Mouse (Mus musculus) forebrain, postnatal 0 days (tissue): Measurements from ENCODE around the gene Gm9970. TPM values are rescaled to one million over a fixed set of nuclear protein-coding genes. Genes with fewer than 3 reads are reported as not detected.

Experiments
- ATAC-seq: fragments of 200-750 bp; cut with Nextera tagmentation; 2 replicates; pipeline ENCODE4 v1.8.0; 2017; ENCODE audit warnings: mild to moderate bottlenecking, moderate library complexity
- DNase-seq: peaks from one replicate; pipeline ENCODE4 v3.0.0-alpha.2; 2015
- H3K27ac ChIP-seq: fragments of 300-500 bp; sonication (generic); 2 replicates; pipeline ENCODE4 v1.5.1; 2014; ENCODE audit warnings: low read depth, mild to moderate bottlenecking, antibody characterized with exemption, low read length, moderate library complexity, mixed read lengths
- H3K27me3 ChIP-seq: fragments of 300-500 bp; sonication (generic); 2 replicates; pipeline ENCODE4 v1.6.1; 2014; ENCODE audit warnings: mild to moderate bottlenecking, low read length, mixed read lengths; ENCODE audit not compliant: insufficient read depth
- H3K36me3 ChIP-seq: fragments of 300-500 bp; sonication (generic); 2 replicates; pipeline ENCODE4 v1.6.1; 2014; ENCODE audit warnings: mild to moderate bottlenecking, moderate library complexity; ENCODE audit not compliant: insufficient read depth
- H3K4me1 ChIP-seq: fragments of 300-500 bp; sonication (generic); 2 replicates; pipeline ENCODE4 v1.6.1; 2014; ENCODE audit warnings: antibody characterized with exemption; ENCODE audit not compliant: insufficient read depth
- H3K4me2 ChIP-seq: fragments of 300-500 bp; sonication (generic); 2 replicates; pipeline ENCODE4 v1.6.1; 2014; ENCODE audit warnings: low read depth, mild to moderate bottlenecking, moderate library complexity
- H3K4me3 ChIP-seq: fragments of 300-500 bp; sonication (generic); 2 replicates; pipeline ENCODE4 v1.5.1; 2014; ENCODE audit warnings: low read depth, low read length, mixed read lengths
- H3K9ac ChIP-seq: fragments of 300-500 bp; sonication (generic); 2 replicates; pipeline ENCODE4 v1.6.1; 2014; ENCODE audit warnings: mild to moderate bottlenecking
- H3K9me3 ChIP-seq: fragments of 300-500 bp; sonication (generic); 2 replicates; pipeline ENCODE4 v1.6.1; 2016; ENCODE audit warnings: low read length
- CTCF ChIP-seq: sonication (generic); IDR thresholded peaks from 2 replicates; pipeline ENCODE4 v1.5.1; 2016; ENCODE audit warnings: antibody characterized with exemption, control low read depth, low read depth
- WGBS: fragments of 180-500 bp; shearing (Covaris S2); extraction: QIAGEN DNeasy Blood & Tissue Kit; methylation state at CpG from one replicate; pipeline ENCODE4 v1.1.7; 2014; 5-methylcytosine and 5-hydroxymethylcytosine counted together
- polyA plus RNA-seq: library from polyadenylated mRNA; unstranded; fragments of >200 nt; fragmentation: Nextera tagmentation; extraction: Ambion mirVana; gene quantifications from 2 replicates; pipeline ENCODE4 v1.2.1, GENCODE M21; 2015
- total RNA-seq: library from RNA; depleted of rRNA; stranded (reverse); fragments of >200 nt; gene quantifications from 2 replicates; pipeline ENCODE4 v1.2.3, GENCODE M21; 2014; rRNA removed

Gene Gm9970
- 0.62 and 0.92 TPM in 2 replicates for total RNA-seq
- 0.29 and 0.51 TPM in 2 replicates for polyA plus RNA-seq

GRCm38 (mm10) chr5:31240637-31241521 is at the start of gene Gm9970, which contains the start of gene Nrbp1:
Gene Gm9970 (minus strand): TSS chr5:31241232.
Gene Nrbp1 (plus strand): TSS chr5:31240864.
- peaks cover 22% of the 10 kb centered on the region for H3K36me3 ChIP-seq
- no peaks in the 10 kb centered on the region for H3K9me3 ChIP-seq
- ATAC-seq (peak; percentile 99), DNase-seq (peak; percentile 96)
- under 1% methylated on average over 84 of the region's 103 CpGs for WGBS
- H3K27ac ChIP-seq, result peak within 1 kb of the TSS; percentile 93
- 0 out of 2 replicates have a peak, but pooled peaks have one; percentile 11 for TF ChIP-seq CTCF
- peak within 1 kb of the TSS; percentile 90 for H3K9ac ChIP-seq
- peak within 1 kb of the TSS; percentile 97 for H3K4me3 ChIP-seq
- H3K4me2 ChIP-seq, result peak within 1 kb of the TSS; percentile 76
- H3K27me3 ChIP-seq, result no peaks in the 10 kb centered on the region
- peaks cover 7% of the 10 kb centered on the region; the same call in 1 of the 2 replicates for H3K4me1 ChIP-seq

GRCm38 (mm10) chr5:31289626-31290230 is 48.7 kb upstream of the Gm9970 start:
- ATAC-seq (no peak), DNase-seq (no peak)
- WGBS, result 87% methylated on average over 3 of the region's 3 CpGs
- no peak for TF ChIP-seq CTCF
- H3K4me2 ChIP-seq, result peak overlapping the region; percentile 78
- no peaks in the 10 kb centered on the region for H3K9me3 ChIP-seq
- no peak overlapping the region for H3K27ac ChIP-seq
- H3K4me1 ChIP-seq, result 0 out of 2 replicates have a peak, but pooled peaks cover 9% of the 10 kb centered on the region
- H3K4me3 ChIP-seq, result no peak overlapping the region
- no peak overlapping the region for H3K9ac ChIP-seq
- peaks cover 29% of the 10 kb centered on the region for H3K36me3 ChIP-seq
- no peaks in the 10 kb centered on the region for H3K27me3 ChIP-seq

DNA sequence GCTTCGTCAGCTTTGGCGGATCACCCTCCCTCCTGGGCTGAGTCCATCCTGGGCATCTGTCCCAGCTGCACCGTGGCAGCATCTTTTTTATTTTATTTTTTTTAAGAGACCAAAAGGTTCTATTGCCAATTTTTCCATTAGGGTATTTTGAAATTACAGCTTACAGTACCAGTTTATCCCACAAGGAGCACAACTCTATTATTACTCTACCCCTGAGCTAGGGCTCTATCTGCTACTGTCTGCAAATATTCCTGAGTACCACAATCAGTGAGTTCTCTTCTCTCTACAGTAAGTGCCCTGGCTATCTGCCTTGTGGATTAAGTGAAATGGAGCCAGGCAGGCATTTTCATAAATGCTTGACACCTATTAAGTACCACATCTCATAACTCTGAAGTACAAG is 47.6 kb upstream of the Gm9970 start:
- H3K9ac ChIP-seq, result no peak overlapping the region
- TF ChIP-seq CTCF, result no peak

DNA sequence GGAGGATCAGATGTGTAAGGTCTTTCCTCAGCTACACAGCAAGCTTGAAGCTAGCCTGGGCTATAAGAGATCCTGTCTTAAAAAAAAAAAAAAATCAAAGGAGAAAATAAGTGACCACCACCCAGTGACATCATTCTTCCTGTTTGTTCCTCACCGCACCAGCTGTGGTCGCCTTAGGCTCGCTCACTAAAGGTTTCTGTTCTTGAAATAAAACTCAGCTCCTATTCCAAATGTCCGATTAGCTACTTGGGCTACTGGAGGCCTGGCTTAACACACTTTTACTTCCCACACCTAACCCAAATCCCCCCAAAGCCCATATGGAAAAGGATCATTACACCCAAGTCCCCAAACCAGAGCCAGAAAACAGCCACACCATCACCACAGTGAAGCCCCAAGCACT is 47.2 kb upstream of the Gm9970 start:
- Histone ChIP-seq H3K4me2 (no peak overlapping the region), H3K4me1 (0 out of 2 replicates have a peak, but pooled peaks cover 4% of the 10 kb centered on the region), H3K36me3 (peaks cover 36% of the 10 kb centered on the region), H3K27ac (no peak overlapping the region), H3K9ac (no peak overlapping the region), H3K4me3 (no peak overlapping the region), H3K27me3 (no peaks in the 10 kb centered on the region), H3K9me3 (no peaks in the 10 kb centered on the region)
- ATAC-seq (no peak), DNase-seq (no peak)
- no peak for TF ChIP-seq CTCF
- 83% methylated on average over 4 of the region's 4 CpGs for WGBS

More for the DNA sequence above, 47.6 kb upstream of the Gm9970 start:
- DNase-seq (no peak), ATAC-seq (no peak)
- no peak overlapping the region for H3K4me2 ChIP-seq
- H3K36me3 ChIP-seq, result peaks cover 34% of the 10 kb centered on the region
- H3K4me1 ChIP-seq, result 0 out of 2 replicates have a peak, but pooled peaks cover 4% of the 10 kb centered on the region
- H3K9me3 ChIP-seq, result no peaks in the 10 kb centered on the region
- WGBS, result 59% methylated on average over 3 of the region's 3 CpGs
- H3K27ac ChIP-seq, result no peak overlapping the region
- no peaks in the 10 kb centered on the region for H3K27me3 ChIP-seq
- no peak overlapping the region for H3K4me3 ChIP-seq

DNA sequence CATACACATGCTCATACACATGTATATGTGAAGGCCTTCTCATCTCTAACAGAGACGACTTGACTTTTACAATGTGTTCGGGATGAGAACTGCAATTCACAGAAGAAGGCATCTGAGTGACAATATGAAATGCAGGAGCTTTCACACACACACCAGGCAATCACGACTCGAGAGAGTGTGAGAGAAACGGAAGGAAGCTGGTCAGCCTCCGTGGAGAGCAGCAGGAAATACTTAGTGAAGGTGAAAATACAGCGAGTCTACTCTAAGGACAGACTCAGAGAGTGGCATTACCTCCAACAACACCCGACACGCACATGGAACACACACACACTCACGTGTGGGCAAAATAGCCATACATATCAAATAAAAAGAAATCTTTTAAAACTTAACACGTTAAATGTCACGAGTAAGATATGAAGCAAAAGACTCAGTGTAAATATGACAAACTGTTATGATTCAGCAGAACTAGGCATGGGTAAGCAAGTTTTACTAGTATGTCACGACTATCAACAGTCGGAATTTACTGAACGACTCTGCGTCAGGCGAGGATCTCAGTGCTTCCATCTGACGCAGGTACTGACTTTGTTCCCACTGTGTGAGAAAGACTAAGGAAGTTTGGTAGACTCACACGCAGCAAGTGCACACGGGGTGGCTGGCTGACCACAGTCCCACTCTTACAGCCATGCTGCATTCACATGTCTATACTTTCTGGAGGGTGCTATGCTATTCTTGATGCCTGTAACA is 38.4 kb upstream of the Gm9970 start:
- H3K9ac ChIP-seq, result no peak overlapping the region
- WGBS, result 87% methylated on average over 20 of the region's 20 CpGs
- TF ChIP-seq CTCF, result no peak
- H3K4me2 ChIP-seq, result no peak overlapping the region
- no peak overlapping the region for H3K27ac ChIP-seq
- ATAC-seq, result no peak
- DNase-seq, result no peak
- no peaks in the 10 kb centered on the region for H3K9me3 ChIP-seq
- H3K4me1 ChIP-seq, result no peaks in the 10 kb centered on the region
- H3K27me3 ChIP-seq, result no peaks in the 10 kb centered on the region
- no peak overlapping the region for H3K4me3 ChIP-seq
- H3K36me3 ChIP-seq, result peaks cover 79% of the 10 kb centered on the region

- no peaks in the 10 kb centered on the region for H3K27me3 ChIP-seq
- 81% methylated on average over 6 of the region's 6 CpGs for WGBS
- no peaks in the 10 kb centered on the region for H3K4me1 ChIP-seq
- no peak for DNase-seq
- no peak overlapping the region for H3K4me2 ChIP-seq
- no peak overlapping the region for H3K27ac ChIP-seq
- H3K36me3 ChIP-seq, result peaks cover 61% of the 10 kb centered on the region
- TF ChIP-seq CTCF, result no peak
- no peak overlapping the region for H3K9ac ChIP-seq
- H3K9me3 ChIP-seq, result no peaks in the 10 kb centered on the region
- H3K4me3 ChIP-seq, result no peak overlapping the region
- no peak for ATAC-seq
Observed at GRCm38 (mm10) chr5:31273018-31273417, 32.0 kb upstream of the Gm9970 start.
